12 mouse cellular contexts compared by ENCODE assay signal in genomic region chr4:46404042-46404795, GRCm38 (mm10). TPM values are rescaled to one million over a fixed set of nuclear protein-coding genes. Genes with fewer than 3 reads are reported as not detected.
A peak's percentile ranks its signal among the peaks of the same experiment; 100 is the strongest.
DNase-seq lines count a peak whose midpoint lies in the region; ATAC-seq and TF ChIP-seq lines count a peak whose summit lies in the region.
"Had no signal": no experiment of that assay in that cellular context is flagged by ENCODE, and none has a peak within 500 bp of the region (broad histone marks: within the 10 kb centered on the region; RNA-seq: fewer than 3 reads in every experiment).

No protein-coding gene starts in this region.

- no peak for TF ChIP-seq CTCF in left cerebral cortex, adult 2 months (IDR thresholded peaks at IDR 0.05)

- intact Hi-C loops in left cerebral cortex, adult 2 months (cut with DNase I), result no loop called here

- no peak overlapping the region for H3K4me2 ChIP-seq in kidney, embryonic 15.5 days
- no peak overlapping the region for H3K4me2 ChIP-seq in forebrain, embryonic 12.5 days
- H3K4me2 ChIP-seq: limb, embryonic 15.5 days; neural tube, embryonic 13.5 days had no signal

- no peaks in the 10 kb centered on the region for H3K36me3 ChIP-seq in kidney, embryonic 15.5 days
- H3K36me3 ChIP-seq in forebrain, embryonic 12.5 days (replicated peaks), result no peaks in the 10 kb centered on the region
- H3K36me3 ChIP-seq: limb, embryonic 15.5 days; neural tube, embryonic 13.5 days had no signal

- 71% methylated on average over 6 of the region's 6 CpGs for WGBS in kidney, embryonic 15.5 days
- 87% methylated on average over 6 of the region's 6 CpGs for WGBS in forebrain, embryonic 12.5 days

- no peak overlapping the region for H3K27ac ChIP-seq in kidney, embryonic 15.5 days
- H3K27ac ChIP-seq in forebrain, embryonic 12.5 days, result no peak overlapping the region
- H3K27ac ChIP-seq in left cerebral cortex, adult 2 months, result no peak overlapping the region
- H3K27ac ChIP-seq: limb, embryonic 15.5 days; neural tube, embryonic 13.5 days had no signal

- no peak for DNase-seq in kidney, postnatal 10 days
- DNase-seq in thymus, postnatal 36 days, result peak; percentile 51 to 77
- no peak for DNase-seq in urinary bladder, adult 2 months (ENCODE audit: low spot score)
- DNase-seq in left cerebral cortex, adult 2 months (ENCODE audit: extremely low spot score in 1 of 2, low spot score in 2 of 2), result no peak
- DNase-seq: cerebellum, adult 11 months; kidney, adult 2 months had no signal

- 0 out of 2 replicates have a peak, but pooled peaks cover 2% of the 10 kb centered on the region for H3K27me3 ChIP-seq in kidney, embryonic 15.5 days
- 0 out of 2 replicates have a peak, but pooled peaks cover 3% of the 10 kb centered on the region for H3K27me3 ChIP-seq in forebrain, embryonic 12.5 days
- H3K27me3 ChIP-seq: limb, embryonic 15.5 days; neural tube, embryonic 13.5 days had no signal

- no peaks in the 10 kb centered on the region for H3K4me1 ChIP-seq in kidney, embryonic 15.5 days
- H3K4me1 ChIP-seq in forebrain, embryonic 12.5 days, result no peaks in the 10 kb centered on the region
- H3K4me1 ChIP-seq: limb, embryonic 15.5 days; neural tube, embryonic 13.5 days had no signal

- no peak overlapping the region for H3K9ac ChIP-seq in kidney, embryonic 15.5 days
- no peak overlapping the region for H3K9ac ChIP-seq in forebrain, embryonic 12.5 days
- H3K9ac ChIP-seq: limb, embryonic 15.5 days; neural tube, embryonic 13.5 days had no signal

- H3K4me3 ChIP-seq in kidney, embryonic 15.5 days (replicated peaks), result no peak overlapping the region
- no peak overlapping the region for H3K4me3 ChIP-seq in forebrain, embryonic 12.5 days (replicated peaks)
- H3K4me3 ChIP-seq in left cerebral cortex, adult 2 months, result no peak overlapping the region
- H3K4me3 ChIP-seq: limb, embryonic 15.5 days; neural tube, embryonic 13.5 days had no signal

- ATAC-seq in kidney, embryonic 15.5 days (replicated peaks; ENCODE audit: low FRiP score), result 0 out of 2 replicates have a peak, but pooled peaks have one; percentile 64
- peak; percentile 65 for ATAC-seq in erythroid progenitor cell, adult 5-6 weeks (replicated peaks; ENCODE audit: low FRiP score, poor library complexity, severe bottlenecking)
- peak; percentile 59; the same call in 1 of the 2 replicates for ATAC-seq in monocyte, adult 5-6 weeks (replicated peaks; ENCODE audit: insufficient number of reproducible peaks, low FRiP score, low TSS enrichment, poor library complexity, severe bottlenecking)
- ATAC-seq in forebrain, embryonic 12.5 days (ENCODE audit: low FRiP score), result no peak

- no peaks in the 10 kb centered on the region for H3K9me3 ChIP-seq in kidney, embryonic 15.5 days (replicated peaks)
- no peaks in the 10 kb centered on the region for H3K9me3 ChIP-seq in forebrain, embryonic 12.5 days
- H3K9me3 ChIP-seq: limb, embryonic 15.5 days; neural tube, embryonic 13.5 days had no signal

RNA-seq across cellular contexts. Expression of gene Hemgn, which starts 9.1 kb away (rescaled TPM):
- polyA plus RNA-seq in kidney, embryonic 15.5 days (2015; fragmentation: Nextera tagmentation; extraction: Ambion mirVana), result 3.3 and 7.1 TPM in 2 replicates
- total RNA-seq in erythroid progenitor cell, adult 5-6 weeks (2015; ENCODE audit: low replicate concordance), result 1,402 and 1,484 TPM in 2 replicates
- total RNA-seq in erythroid progenitor cell, adult 5-6 weeks (2017; ENCODE audit: low replicate concordance), result 1,540 and 1,607 TPM in 2 replicates
- total RNA-seq in monocyte, adult 5-6 weeks (2017), result 0.95 to 1.4 TPM (median 0.96 TPM) in 3 replicates
- 0.06 and 0.07 TPM in 2 replicates for polyA plus RNA-seq in urinary bladder, adult 2 months (2012; rRNA removed)
- polyA plus RNA-seq in forebrain, embryonic 12.5 days (2016; fragmentation: Nextera tagmentation; extraction: Ambion mirVana), result 2.0 and 2.8 TPM in 2 replicates
- total RNA-seq in left cerebral cortex, adult 2 months (2021), result not detected

RNA-seq across cellular contexts. Expression of gene Trmo, which starts 15.0 kb away (rescaled TPM):
- 9.7 and 11.1 TPM in 2 replicates for polyA plus RNA-seq in kidney, embryonic 15.5 days (2015; fragmentation: Nextera tagmentation; extraction: Ambion mirVana)
- 89.0 and 90.1 TPM in 2 replicates for total RNA-seq in erythroid progenitor cell, adult 5-6 weeks (2015; ENCODE audit: low replicate concordance)
- 49.6 and 97.9 TPM in 2 replicates for total RNA-seq in erythroid progenitor cell, adult 5-6 weeks (2017; ENCODE audit: low replicate concordance)
- total RNA-seq in monocyte, adult 5-6 weeks (2017), result 8.4 to 14.5 TPM (median 11.4 TPM) in 3 replicates
- polyA plus RNA-seq in urinary bladder, adult 2 months (2012; rRNA removed), result 4.7 and 6.3 TPM in 2 replicates
- polyA plus RNA-seq in forebrain, embryonic 12.5 days (2016; fragmentation: Nextera tagmentation; extraction: Ambion mirVana), result 9.9 TPM in 2 replicates
- total RNA-seq in left cerebral cortex, adult 2 months (2021), result 1 to 10 TPM; 3.6 to 4.6 TPM

RNA-seq across cellular contexts. Expression of gene Anp32b, which starts 46.5 kb away (rescaled TPM):
- 339 and 351 TPM in 2 replicates for polyA plus RNA-seq in kidney, embryonic 15.5 days (2015; fragmentation: Nextera tagmentation; extraction: Ambion mirVana)
- total RNA-seq in erythroid progenitor cell, adult 5-6 weeks (2015; ENCODE audit: low replicate concordance), result 1,527 and 1,581 TPM in 2 replicates
- 312 and 462 TPM in 2 replicates for total RNA-seq in erythroid progenitor cell, adult 5-6 weeks (2017; ENCODE audit: low replicate concordance)
- total RNA-seq in monocyte, adult 5-6 weeks (2017), result 36.8 to 64.0 TPM (median 47.0 TPM) in 3 replicates
- 26.7 and 71.9 TPM in 2 replicates for polyA plus RNA-seq in urinary bladder, adult 2 months (2012; rRNA removed)
- polyA plus RNA-seq in forebrain, embryonic 12.5 days (2016; fragmentation: Nextera tagmentation; extraction: Ambion mirVana), result 301 and 311 TPM in 2 replicates
- total RNA-seq in left cerebral cortex, adult 2 months (2021), result 10 to 100 TPM; 44.9 to 46.4 TPM

Comparison
In these comparisons a context has a peak if more than half of its experiments do, and no peak if none do; other contexts are left out.
1. DNase-seq: peak in thymus, postnatal 36 days (2 of 2); none in kidney, postnatal 10 days (single experiment), urinary bladder, adult 2 months (single experiment) and left cerebral cortex, adult 2 months (0 of 2).
2. RNA of gene Hemgn, which starts 9.1 kb away (total RNA-seq): 1,402 to 1,607 TPM in erythroid progenitor cell, adult 5-6 weeks; 0.95 to 1.4 TPM in monocyte, adult 5-6 weeks and not detected in left cerebral cortex, adult 2 months; every median in the first group is over 100 times any median in the second.